Mouse (Mus musculus) neural tube, embryonic 10.5 days (tissue): ENCODE results near the gene Cltrn.

Experiments used
- DNase-seq: peaks from one replicate; pipeline ENCODE4 v3.0.0-alpha.2; 2017; ENCODE audit warnings: low spot score; ENCODE audit errors: extremely low spot score

Gene Cltrn

GRCm38 (mm10) chrX:164088582-164088981 is at the start of gene Cltrn:
Gene Cltrn (plus strand): TSS chrX:164088830.
- DNase-seq: no peak

GRCm38 (mm10) chrX:164038882-164039281 is 49.7 kb upstream of the Cltrn start:
- no peak for DNase-seq

GRCm38 (mm10) chrX:164042069-164042468 is 46.6 kb upstream of the Cltrn start:
- DNase-seq: no peak

GRCm38 (mm10) chrX:164046736-164047135 is 41.9 kb upstream of the Cltrn start:
- DNase-seq: no peak

- no peak for DNase-seq
These were observed 32.9 kb upstream of the Cltrn start for GRCm38 (mm10) chrX:164055726-164056125.

- DNase-seq: no peak
These were observed 30.1 kb upstream of the Cltrn start for GRCm38 (mm10) chrX:164058523-164058922.

GRCm38 (mm10) chrX:164059070-164059469 is 29.6 kb upstream of the Cltrn start:
- no peak for DNase-seq

- peak; percentile 34 for DNase-seq
These were observed 22.4 kb upstream of the Cltrn start for GRCm38 (mm10) chrX:164066185-164066584.

GRCm38 (mm10) chrX:164068968-164069367 is 19.7 kb upstream of the Cltrn start:
- DNase-seq: no peak

GRCm38 (mm10) chrX:164076040-164076775 is 12.4 kb upstream of the Cltrn start, which contains the start of gene Siah1b:
Gene Siah1b (minus strand): TSS chrX:164076493.
- peak; percentile 85 for DNase-seq

GRCm38 (mm10) chrX:164082030-164082429 is 6.6 kb upstream of the Cltrn start:
- no peak for DNase-seq

GRCm38 (mm10) chrX:164089916-164090315 is 1.3 kb downstream of the Cltrn start:
- no peak for DNase-seq

GRCm38 (mm10) chrX:164092300-164093169 is 3.9 kb downstream of the Cltrn start:
- no peak for DNase-seq

- no peak for DNase-seq
These were observed 4.8 kb downstream of the Cltrn start for GRCm38 (mm10) chrX:164093435-164093834.

- DNase-seq: no peak
These were observed 7.2 kb downstream of the Cltrn start for GRCm38 (mm10) chrX:164095838-164096237.

- no peak for DNase-seq
These were observed 12.9 kb downstream of the Cltrn start for GRCm38 (mm10) chrX:164101483-164101882.

GRCm38 (mm10) chrX:164102198-164102597 is 13.6 kb downstream of the Cltrn start:
- no peak for DNase-seq

GRCm38 (mm10) chrX:164102656-164103055 is 14.0 kb downstream of the Cltrn start:
- no peak for DNase-seq

- DNase-seq: no peak
These were observed 22.5 kb downstream of the Cltrn start for GRCm38 (mm10) chrX:164111146-164111545.

GRCm38 (mm10) chrX:164113744-164114143 is 25.1 kb downstream of the Cltrn start:
- no peak for DNase-seq

- DNase-seq: no peak
These were observed 35.3 kb downstream of the Cltrn start for GRCm38 (mm10) chrX:164123942-164124341.

GRCm38 (mm10) chrX:164133531-164133930 is 44.9 kb downstream of the Cltrn start:
- DNase-seq: no peak
